Mouse (Mus musculus): Measurements from ENCODE around the gene Slc25a15.

The Slc25a15 gene

DNA sequence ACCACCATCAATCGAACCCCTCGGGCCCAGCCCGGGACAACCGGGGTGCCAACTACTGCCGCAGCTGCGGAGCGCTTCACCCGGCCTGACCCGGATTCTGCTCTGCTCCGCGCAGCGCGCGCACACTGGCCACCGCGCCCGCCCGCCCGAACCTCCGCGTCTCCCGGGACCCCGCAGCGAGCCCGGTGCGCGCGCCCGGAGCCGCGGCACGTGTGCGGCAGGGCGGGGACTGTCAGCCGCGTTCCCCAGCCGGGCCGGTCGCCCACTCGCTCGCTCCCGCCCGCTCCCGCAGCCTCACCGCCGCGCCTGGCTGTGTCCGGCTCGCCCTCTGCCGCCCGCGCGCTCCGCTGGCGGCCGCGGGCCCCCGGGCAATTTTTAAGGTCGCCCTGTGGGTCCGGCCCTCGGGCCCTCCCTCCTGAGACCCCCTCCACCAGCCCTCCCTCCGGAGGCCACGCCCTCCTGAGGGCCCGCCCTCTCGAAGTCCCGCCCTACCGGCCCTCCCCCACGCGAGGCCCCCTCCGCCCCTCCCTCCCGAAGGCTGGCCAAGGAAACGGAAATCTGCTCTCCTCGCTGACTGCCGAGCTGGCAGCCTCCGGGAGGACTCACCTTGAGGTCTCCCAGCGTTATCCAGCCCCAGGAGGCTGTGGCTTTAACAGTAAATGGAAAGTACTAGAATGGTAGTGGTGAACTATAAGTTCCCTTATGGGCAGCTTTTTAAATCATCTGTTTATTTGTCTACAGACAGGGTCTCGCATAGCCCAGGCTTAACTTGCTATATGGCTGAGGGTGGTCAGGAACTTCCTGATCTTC is at the start of gene Slc25a15:
Gene Slc25a15 (minus strand): TSS at position 456 of the 810 bp plus-strand sequence.
- DNase-seq (ENCODE audit: low spot score): peak; percentile 81

DNA sequence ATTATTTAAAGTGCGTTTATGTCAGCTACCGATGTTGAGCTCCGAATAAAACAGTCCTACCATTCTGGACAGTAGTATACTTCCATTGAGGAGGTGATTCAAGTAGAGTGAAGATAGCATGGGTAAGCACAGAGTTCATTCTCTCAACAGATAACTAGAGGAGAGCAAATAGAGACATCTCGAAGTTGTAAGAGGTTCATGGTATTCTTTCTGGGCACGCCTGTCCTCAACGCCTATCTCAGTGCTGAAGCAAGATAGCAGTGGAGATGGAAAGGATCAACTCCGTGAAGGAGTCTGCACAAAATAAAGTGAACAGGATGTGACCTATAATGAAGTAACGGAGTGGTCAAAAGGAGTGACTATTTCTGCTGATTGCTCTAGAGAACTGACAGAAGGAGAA is 13.6 kb upstream of the Slc25a15 start:
- DNase-seq (ENCODE audit: low spot score): no peak

DNA sequence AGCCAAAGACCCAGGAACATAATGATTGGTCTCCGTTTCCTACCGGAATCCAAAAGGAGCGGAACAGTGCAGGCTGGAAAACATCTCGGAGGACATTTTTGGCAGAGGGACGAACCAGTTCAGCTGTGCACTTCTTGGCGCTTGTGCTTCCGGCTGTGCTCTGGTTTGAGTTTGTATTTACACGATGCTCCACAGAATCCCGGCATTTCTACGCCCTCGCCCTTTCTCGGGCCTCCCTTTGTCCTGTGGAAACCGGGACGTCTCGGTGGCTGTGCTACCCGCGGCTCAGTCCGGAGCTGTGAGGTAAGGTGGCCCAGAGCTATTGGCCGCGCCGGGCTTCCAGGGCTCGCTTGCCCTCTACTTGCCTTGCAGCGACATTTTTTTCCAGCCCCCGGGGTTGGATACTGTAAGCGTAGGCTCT is 12.9 kb upstream of the Slc25a15 start, which contains the start of gene Mrps31:
Gene Mrps31 (plus strand): TSS at position 80 of the 421 bp plus-strand sequence.
- peak; percentile 79 for DNase-seq (ENCODE audit: low spot score)

DNA sequence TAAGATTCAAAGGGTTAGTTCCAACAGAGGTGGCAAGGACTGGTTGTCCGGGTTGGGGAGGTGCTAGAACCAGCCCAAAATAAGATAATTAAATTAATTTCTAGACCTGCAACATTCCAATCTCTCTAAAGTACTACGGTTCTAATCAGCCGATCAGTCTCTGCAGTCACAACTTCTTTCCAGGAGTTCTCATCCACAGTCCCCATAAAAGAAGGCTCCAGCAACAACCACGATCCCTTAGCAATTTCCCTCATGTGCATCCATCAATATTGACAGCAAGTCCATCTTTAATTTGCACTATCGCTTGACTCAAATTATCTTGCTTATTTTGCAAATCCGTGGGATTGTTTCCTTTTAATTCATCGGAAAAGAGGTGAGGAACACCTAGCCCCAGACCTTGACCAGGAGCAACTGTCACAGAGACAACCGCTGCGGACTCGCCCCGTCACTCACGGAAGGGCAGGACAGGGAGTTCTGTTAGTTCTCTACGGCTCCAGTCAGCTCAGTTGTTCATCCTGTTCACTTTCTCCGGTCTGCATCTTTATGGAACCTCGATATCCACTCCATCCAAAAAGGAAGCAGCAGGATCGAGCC is 12.4 kb upstream of the Slc25a15 start:
- no peak for DNase-seq (ENCODE audit: low spot score)

DNA sequence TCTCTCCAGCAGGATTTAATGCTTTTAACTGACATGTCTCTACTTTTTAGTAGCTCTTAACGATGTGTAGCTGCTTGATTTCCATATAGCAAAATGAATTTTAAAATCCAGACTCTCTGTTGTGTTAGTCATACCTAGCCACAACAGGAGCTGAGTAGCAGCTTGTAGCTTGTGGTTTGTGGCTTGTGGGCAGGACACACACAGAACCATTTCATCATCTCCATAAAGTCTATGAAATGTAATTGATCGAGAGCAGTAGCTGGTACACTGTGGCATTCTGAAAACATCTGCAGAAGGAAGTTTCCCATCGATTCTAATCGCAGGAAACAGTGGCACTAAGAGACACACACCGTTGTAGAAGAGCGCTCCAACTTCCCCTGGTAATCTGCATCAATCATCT is 7.3 kb upstream of the Slc25a15 start:
- no peak for DNase-seq (ENCODE audit: low spot score)

DNA sequence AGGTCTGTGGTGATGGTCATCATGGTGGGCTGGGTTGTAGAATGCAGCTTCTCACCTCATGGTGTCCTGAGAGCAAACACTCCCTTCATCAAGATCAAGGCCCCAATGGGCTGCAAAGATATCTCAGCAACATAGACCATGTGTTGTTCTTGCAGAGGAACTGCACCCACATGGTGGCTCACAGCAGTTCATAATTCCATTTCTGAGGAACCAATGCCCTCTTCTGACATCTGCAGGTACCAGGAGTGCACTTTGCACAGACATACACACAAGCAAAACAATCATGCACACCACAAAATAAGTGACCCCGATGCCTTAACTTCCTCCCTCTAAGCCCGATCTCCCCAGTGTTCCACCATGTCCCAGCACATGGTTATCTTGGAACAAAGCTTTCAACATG is 4.8 kb upstream of the Slc25a15 start:
- no peak for DNase-seq (ENCODE audit: low spot score)

DNA sequence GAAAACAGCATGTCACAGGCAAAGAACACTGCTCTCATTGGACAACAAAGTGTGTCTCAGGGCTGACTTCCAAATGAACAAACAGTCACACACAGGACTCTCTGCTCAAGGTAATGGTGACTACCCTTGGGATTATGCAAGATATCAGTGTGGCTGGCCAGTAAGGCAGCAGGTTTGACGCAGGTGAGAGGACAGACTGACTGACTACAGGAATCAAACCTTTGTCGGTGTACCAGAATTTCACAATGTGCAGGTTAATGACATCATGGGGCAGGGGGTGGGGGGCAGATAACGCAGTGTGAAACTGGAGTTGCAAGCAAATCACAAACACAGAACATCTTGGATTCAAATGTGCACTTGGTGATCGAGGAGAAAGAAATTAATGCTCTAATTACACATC is 2.2 kb upstream of the Slc25a15 start:
- DNase-seq (ENCODE audit: low spot score): no peak

DNA sequence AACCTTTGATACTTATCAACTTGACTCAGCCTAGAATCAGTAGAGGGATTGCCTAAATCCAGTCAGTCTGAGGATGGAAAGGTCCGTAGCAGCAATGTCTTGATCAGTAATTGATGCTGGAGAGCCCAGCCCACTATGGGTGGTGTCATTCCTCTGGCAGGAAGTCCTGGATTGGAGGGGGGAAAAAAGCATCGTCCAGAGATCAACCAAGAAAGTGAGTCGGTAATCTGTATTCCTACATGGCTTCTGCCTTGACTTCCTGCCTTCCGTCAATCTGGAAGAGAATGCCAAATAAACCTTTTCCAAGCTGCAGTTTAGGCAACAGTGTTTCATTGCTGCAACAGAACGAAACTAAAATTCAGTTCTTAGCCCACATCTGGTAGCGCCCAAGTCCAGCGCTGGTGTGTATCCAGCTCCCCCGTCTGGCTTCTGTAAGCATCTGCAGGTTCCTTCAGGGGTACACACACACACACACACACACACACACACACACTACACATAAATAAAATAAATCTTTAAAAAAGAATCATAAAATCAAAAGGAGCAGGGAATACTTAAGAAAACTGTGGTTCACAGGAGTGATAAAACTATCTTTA is 986 bp upstream of the Slc25a15 start:
- DNase-seq (ENCODE audit: low spot score): no peak

DNA sequence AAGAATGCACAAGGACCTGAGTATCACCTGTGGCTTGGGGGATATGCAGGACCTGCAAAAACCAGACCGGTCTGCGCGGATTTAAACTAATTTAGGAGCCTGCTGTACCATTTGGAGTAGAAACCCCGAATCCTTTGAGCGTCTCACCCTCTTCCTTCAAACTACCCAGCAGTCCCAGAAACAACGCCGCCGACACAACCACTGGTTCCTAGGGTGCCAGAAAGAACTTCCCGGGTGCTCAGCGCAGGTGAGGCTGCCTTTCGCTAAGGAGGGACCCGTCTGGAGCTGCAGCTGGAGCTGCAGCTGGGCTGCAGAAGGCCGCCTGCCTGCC is 621 bp downstream of the Slc25a15 start:
- DNase-seq (ENCODE audit: low spot score): no peak

DNA sequence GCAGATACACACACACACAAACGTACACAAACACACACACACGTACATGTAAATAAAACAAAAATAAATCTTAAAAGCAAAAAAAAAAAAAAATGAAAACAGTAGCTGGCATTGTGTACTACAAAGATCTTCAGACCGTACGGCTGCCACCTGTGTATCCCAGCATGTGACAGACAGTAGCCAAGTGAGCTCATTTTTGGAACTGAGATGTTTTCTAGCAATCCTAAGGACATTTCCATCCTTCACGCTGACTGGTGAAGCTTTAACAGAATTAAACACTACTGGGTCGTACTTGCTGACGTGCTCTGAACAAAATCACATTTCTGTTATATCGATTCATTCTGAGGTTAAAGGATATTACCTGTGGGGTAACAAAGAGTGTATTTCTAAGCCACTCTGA is 3.1 kb downstream of the Slc25a15 start:
- no peak for DNase-seq (ENCODE audit: low spot score)

DNA sequence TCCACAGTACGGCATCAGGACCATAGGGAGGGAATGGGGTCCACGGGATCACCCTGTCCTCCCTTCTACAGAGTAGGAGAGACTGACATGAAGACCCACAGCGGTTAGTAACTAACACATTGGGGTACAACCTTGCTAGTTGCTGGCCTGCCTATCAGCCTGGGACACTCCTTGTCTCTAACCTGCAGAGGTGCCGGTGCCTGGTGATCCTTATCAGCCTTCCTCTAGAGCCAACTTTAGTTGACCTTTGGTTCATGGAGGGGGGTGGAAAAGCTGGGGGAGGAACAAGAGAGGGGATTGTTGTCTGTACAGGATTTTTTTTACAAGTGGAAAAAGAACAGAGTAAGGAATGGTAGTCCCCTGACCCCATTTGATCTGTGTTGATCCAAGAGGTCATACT is 3.9 kb downstream of the Slc25a15 start:
- no peak for DNase-seq (ENCODE audit: low spot score)

DNA sequence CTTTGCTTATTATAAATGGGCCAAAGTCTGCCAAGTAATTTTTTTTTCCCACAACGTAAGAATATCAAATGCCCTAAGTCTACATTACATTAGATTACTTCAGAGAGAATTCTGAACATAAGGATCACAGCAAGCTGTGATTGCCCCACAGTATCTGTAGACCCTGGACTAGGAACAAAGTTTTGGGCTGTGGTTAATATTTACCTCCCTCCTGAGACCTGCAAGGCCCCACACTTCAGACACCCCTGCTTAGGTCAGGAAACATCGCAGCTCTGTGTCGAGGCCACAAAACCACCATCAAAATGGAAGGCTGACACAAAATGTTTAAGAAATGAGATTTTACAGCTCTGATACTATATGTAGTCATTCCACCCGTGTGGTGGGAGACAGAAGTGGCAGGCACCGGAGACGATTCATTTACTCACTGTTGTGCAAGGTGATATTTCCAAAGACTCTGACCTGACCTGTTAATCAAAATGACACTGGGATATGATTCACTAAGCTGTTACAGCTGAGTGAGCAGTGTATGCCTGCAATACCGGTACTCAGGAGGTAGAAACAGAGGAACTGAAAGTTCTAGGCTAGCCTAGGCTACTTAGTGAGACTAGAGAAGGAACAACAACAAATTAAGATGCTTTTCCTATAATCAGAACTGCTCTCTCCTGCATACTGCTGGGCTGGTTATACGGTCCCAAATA is 7.5 kb downstream of the Slc25a15 start:
- DNase-seq (ENCODE audit: low spot score): no peak

DNA sequence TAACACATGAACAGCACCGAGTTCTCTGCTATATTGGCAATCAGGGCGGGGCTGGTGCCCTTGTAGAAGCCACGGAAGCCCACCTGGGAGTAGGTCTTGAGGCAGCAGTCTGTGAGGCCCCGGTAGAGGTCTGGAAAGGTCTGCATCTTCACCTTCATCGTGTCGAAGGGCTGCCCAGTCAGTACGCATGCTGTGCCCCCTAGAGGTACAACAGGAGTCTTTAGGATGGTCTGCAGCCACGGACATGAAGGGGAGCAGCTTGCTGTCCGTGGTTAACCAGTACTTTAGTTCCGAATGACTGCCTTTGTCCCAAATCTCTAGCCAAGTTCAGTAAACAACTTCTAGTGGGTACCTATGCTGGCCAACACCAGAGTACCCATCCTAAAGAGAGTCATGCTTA is 8.5 kb downstream of the Slc25a15 start:
- no peak for DNase-seq (ENCODE audit: low spot score)

DNA sequence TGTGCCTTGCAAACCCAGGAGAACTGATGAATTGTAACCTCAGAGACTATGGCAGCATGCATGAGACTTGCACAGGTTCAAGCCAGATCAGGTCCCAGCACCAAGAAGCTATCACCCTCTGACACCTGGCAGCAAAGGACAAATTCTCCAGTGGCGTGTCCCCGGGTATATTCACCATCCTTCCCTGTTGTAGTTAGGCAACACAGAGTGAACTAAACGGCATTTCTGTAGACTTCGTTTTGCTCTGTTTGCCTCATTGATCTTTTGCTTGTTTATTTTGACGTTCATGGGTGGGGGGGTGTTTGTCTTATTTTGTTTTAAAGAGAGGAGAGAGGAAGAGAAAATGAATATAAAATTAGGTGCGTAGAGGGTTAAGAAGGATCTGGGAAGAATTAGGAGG is 13.2 kb downstream of the Slc25a15 start:
- DNase-seq (ENCODE audit: low spot score): no peak

DNA sequence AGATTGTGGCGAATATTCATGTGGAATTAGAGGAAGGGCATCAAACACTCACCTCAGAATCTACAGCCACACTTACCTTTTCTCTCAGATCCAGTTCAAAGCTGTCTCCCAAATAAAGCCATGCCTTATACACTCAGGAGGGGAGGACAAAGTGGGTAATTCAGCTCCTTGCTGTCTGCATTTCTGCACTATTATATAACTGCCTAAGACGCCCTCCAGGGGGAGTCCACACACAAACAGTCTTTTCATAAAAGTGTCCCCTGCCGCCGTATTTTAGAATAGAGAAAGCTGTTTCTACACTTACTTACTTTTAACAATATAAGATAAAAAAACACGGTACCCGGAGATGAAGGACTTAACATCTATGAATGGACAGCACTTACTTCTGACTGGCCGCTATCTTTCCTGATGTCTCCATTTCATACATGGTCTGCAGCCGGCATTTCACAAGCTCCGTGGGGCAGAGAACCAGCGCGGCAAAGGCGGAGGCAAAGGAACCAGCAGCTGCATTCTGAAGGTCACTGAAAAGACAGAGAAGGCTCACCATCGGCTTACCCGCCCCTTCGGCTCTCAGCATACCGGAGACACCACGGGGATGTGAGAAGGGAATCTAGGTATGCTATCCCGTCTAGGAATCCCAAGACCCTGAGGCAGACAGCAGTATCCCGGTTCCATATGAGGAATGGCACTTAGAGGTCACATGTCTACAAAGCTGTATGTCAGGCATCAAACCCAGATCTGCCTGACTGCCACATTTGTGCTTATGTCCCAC is 15.4 kb downstream of the Slc25a15 start:
- no peak for DNase-seq (ENCODE audit: low spot score)

DNA sequence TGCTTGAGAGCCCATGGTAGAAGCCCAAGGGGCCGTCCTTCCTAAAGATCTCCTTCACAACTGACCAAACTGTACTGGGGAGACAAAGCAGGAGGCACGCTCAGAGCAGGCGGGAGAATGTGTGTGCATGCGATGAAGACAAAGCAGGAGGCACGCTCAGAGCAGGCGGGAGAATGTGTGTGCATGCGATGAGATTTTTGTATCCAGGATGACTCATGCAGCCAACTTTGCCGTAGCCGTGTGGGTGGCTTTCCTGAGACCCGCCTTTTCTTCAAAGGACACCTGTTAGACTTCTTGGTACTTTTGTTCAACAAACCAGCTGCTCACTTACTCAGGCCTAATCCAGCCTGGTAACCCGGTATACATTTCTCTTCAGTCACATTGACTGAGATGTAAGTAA is 17.5 kb downstream of the Slc25a15 start:
- no peak for DNase-seq (ENCODE audit: low spot score)

DNA sequence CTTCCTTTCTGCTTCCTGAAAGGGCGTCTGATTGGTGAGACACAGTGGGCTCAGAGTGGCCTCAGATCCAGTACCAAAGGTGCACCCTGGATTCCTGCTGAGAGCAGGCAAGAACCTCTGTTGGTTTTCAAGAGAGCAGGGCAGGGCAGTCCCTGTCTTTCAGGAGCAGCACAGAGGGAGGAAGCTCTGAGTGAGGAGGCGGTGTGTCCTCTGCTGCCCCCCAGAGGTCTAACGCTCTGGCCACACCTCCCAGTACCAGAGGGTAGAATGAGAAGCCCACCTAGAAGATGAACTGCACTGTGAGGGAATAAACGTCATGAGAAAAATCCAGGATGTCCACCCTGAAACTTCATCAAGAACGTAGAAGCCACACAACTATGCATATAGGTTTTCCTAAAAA is 21.5 kb downstream of the Slc25a15 start:
- no peak for DNase-seq (ENCODE audit: low spot score)

DNA sequence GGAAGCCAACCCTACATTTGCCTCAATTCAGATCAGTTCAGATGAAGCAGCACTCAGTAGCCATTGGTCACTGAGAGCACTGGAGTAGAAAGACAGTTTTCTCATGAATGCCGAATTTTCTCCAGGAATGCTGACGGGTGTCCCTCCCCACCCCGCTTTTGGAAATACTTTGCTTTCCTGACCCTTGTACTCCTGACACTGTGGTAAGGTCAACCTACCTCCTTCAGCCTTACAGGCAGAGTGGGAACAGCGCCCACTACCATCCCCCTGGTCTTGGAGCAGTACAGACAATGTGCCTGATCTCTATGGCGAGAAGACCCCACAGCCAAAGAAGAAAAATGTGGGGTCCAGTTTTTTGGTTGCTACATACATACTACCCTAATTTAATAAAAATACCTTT is 22.1 kb downstream of the Slc25a15 start:
- DNase-seq (ENCODE audit: low spot score): no peak

DNA sequence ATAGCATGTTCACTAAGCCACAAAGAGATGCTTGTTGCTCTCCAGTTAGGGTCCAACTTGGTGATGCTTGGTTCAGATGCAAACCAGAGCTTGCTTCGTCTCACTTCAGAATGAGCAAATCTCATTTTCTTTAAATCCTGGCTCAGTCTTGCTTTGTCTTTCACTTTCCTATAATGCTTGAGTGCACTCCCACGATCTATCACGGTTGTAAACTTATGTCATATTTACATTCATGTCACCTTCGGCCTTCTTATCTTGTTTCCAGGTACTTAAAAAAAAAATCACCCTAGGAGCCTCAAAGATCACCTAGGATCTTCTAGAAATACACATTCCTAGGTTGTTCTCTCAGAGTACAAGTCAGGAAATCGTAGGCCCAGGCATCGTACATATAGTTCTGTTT is 38.5 kb downstream of the Slc25a15 start:
- no peak for DNase-seq (ENCODE audit: low spot score)

DNA sequence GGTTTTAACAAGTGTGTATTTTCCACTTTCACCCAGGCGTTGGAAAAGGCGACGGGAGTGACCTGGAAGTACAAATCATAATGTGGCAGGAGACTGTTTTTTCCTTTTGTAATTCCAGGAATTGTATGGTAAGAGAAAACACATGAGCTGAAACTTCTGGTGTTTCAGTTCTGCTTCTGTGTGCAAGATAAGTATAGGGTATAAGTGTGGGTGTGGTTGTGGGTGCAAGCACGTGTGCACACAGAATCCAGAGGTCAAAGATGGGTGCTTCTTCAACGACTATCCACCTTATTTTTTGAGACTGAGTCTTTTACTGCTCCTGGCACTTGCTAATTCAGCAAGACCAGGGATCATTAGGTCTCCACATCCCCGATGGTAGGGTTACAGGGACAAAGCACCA is 39.0 kb downstream of the Slc25a15 start:
- DNase-seq (ENCODE audit: low spot score): no peak

DNA sequence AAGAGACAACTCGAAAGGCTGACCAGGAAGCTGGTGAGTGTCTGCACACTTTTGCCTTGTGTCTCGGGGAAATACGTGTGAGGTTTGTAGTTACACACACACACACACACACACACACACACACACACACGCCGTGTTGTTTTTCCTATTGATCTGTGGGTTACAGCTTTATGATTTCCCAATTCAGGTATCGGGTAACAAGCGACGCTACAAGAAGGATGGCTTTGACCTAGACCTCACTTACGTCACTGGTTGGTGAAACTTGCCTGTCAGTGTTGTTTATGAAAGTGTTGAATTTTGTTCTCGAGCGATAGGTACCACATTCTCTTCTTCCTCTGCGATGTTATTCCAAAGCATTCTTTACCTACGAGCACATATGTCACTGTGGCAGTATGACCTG is 63.0 kb downstream of the Slc25a15 start:
- DNase-seq (ENCODE audit: low spot score): no peak
